Mouse (Mus musculus) megakaryocyte, embryonic 14.5 days (primary cell): ENCODE data around the gene Brd3os. TPM values are rescaled to one million over a fixed set of nuclear protein-coding genes. Genes with fewer than 3 reads are reported as not detected.

ENCODE experiments used
- H3K27me3 ChIP-seq: replicated peaks from 2 replicates; pipeline ENCODE3; 2012; ENCODE audit warnings: inconsistent platforms
- H3K36me3 ChIP-seq: replicated peaks from 2 replicates; pipeline ENCODE3; 2012; ENCODE audit warnings: low read length, inconsistent platforms, mixed read lengths
- H3K4me1 ChIP-seq: 2 replicates; pipeline ENCODE4 v1.6.1; 2012; ENCODE audit warnings: inconsistent platforms
- H3K4me3 ChIP-seq: replicated peaks from 2 replicates; pipeline ENCODE3; 2012; ENCODE audit warnings: moderate library complexity, mild to moderate bottlenecking, inconsistent platforms
- H3K9me3 ChIP-seq: 2 replicates; pipeline ENCODE4 v1.6.1; 2012; ENCODE audit warnings: inconsistent platforms
- FLI1 ChIP-seq: IDR thresholded peaks from 2 replicates; pipeline ENCODE4 v1.6.1; 2012; ENCODE audit warnings: low read length, inconsistent platforms, mixed read lengths
- GATA1 ChIP-seq: IDR thresholded peaks from 3 replicates; pipeline ENCODE4 v1.6.1; 2012; ENCODE audit warnings: mixed read lengths, low read length, inconsistent platforms, borderline replicate concordance
- polyA plus RNA-seq: library from polyadenylated mRNA; stranded (reverse); fragments of >175 nt; gene quantifications from 2 replicates; pipeline ENCODE4 v1.2.3, GENCODE M21; 2012; ENCODE audit warnings: low replicate concordance; ENCODE audit not compliant: insufficient read depth

Gene Brd3os
- polyA plus RNA-seq, 1 experiment, result 0.51 TPM

DNA sequence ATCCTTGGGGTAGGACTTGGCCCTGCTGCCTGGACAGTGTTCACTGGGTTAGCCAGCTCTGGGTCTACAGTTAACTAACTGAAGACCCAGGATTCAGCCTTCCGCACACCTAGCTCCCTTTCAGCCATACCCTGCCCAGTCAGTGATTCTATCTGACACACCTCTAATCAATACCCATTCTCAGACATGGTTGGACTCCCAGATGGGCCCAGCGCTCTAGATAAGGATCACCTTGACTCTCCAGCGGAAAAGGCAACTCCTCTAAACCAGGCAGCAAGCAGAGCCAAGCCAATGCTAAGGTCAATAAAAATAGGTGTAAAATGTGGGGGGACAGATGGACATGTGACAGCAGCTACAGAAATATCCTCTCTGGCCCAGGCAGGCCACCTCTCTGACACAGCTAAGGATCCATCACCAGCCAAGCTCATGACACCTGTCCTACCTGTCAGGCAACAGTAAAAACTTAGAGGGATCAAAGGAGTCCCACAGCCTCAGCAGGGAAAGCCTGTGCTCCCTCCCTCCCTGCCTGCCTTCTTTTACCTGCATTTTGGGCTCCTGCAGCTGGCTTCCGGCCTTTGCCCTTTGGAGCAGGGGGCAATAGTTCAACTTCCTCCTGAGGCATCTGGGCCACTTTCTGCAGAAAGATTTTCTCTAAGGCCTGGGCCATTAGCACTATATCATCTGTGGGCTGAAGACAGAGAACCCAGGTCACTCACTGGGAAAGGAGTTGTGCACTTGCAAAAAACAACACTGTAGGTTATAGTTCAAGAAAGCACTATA is 19.9 kb downstream of the Brd3os start:
- peaks cover 98% of the 10 kb centered on the region for H3K36me3 ChIP-seq
- TF ChIP-seq FLI1 (no peak), GATA1 (no peak)
- peaks cover 38% of the 10 kb centered on the region for H3K4me1 ChIP-seq
- H3K9me3 ChIP-seq, result no peaks in the 10 kb centered on the region
- no peak overlapping the region for H3K4me3 ChIP-seq
- H3K27me3 ChIP-seq, result no peaks in the 10 kb centered on the region

DNA sequence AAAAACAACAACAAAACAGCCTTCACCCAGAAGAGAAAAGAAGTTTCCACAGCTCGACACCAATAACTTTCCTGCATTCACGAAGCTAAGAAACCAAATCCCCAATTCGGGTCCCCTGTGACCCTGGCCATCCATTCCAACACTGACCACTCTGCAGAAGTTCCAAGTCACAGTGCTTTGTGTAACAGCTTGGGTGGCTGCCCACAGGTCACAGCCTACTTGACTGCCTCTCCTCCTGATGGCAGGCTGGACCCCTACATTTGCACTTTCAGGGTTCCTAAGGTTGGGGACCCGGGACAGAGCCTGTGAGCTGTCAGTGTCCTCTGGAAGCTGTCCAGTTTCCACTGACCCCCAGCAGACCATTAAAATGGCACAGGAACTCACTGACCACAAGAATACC is 20.8 kb downstream of the Brd3os start:
- Histone ChIP-seq H3K9me3 (no peaks in the 10 kb centered on the region), H3K36me3 (peaks cover 98% of the 10 kb centered on the region), H3K27me3 (no peaks in the 10 kb centered on the region), H3K4me3 (no peak overlapping the region), H3K4me1 (peaks cover 46% of the 10 kb centered on the region)
- TF ChIP-seq FLI1, result no peak
- no peak for TF ChIP-seq GATA1

DNA sequence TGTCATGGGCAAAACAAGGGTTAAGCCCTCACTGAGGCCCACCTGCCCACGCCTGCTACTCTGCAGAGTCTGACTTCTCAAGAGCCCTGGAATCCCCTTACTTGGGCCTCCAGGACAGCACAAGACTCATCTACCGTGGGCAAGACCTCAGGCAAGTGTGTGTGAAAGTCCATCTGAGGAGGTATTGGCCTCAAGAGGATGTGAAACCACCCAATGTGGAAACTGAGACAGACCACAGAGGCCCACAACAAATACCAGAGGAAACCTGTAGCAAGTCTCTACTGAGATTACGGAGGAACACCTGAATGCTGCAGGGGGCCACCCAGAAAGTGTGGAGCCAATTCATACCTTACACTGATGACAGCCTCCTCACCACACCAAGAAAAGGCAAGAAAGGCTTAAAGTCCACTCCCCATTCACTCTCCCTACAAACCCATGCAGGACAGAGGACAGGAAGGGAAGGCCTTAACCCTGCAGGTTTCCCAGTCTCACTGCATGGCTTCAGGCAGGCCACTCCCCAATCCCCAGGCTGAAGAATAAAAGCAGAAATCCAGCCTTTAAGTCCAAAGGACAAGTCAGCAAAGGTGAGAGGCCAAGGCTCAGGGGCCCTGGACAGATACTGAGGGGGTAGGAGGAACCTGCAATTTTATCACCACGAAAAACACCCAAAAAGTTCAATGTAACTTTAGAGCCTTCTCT is 27.3 kb downstream of the Brd3os start:
- Histone ChIP-seq H3K4me1 (peaks cover 97% of the 10 kb centered on the region), H3K36me3 (peaks cover 86% of the 10 kb centered on the region), H3K4me3 (peak overlapping the region; percentile 12), H3K27me3 (no peaks in the 10 kb centered on the region), H3K9me3 (no peaks in the 10 kb centered on the region)
- TF ChIP-seq FLI1 (no peak), GATA1 (no peak)

DNA sequence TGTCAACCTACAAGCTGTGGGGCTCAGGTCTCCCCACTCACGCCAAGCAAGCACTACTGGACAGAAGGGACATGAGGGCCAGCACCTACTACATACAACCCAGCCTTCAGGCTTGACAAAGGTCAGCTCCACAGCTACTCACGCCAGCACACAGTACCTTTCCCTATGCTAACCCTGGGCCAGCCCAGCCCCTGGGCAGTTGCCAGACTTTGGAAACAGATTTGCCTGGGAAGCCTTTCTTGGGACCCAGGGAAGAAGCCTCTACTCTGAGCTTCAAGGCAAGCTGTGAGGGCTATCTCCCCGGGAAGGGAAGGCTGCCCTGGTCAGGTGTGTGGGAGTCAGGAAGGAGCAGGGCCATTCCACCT is 27.8 kb downstream of the Brd3os start:
- Histone ChIP-seq H3K4me3 (peak overlapping the region; percentile 56), H3K4me1 (peaks cover 93% of the 10 kb centered on the region), H3K36me3 (peaks cover 81% of the 10 kb centered on the region)

DNA sequence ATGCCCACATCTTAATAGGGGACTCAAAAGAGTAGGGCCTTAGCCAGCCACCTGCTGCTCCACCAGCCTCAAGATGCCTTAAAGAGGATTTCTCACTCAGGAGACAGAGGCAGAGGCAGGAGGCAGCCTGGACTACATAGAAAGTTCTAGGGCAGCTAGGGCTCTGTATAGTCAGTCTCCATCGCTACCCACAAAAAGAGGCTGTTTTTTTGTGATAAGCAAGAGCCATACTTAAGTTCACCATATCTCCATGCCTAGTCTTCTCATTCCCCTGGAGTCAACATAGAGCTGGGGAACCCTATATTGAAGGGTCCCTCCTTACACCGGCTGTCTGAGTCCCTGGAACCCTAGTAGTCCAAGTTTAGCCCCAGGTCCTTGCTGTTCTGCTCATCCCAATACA is 28.4 kb downstream of the Brd3os start:
- peaks cover 77% of the 10 kb centered on the region for H3K36me3 ChIP-seq
- no peaks in the 10 kb centered on the region for H3K9me3 ChIP-seq
- TF ChIP-seq GATA1 (no peak), FLI1 (no peak)
- peak overlapping the region; percentile 83 for H3K4me3 ChIP-seq
- H3K27me3 ChIP-seq, result no peaks in the 10 kb centered on the region
- peaks cover 88% of the 10 kb centered on the region for H3K4me1 ChIP-seq

More for the DNA sequence above, 27.8 kb downstream of the Brd3os start:
- no peaks in the 10 kb centered on the region for H3K27me3 ChIP-seq
- TF ChIP-seq FLI1 (no peak), GATA1 (no peak)
- no peaks in the 10 kb centered on the region for H3K9me3 ChIP-seq

DNA sequence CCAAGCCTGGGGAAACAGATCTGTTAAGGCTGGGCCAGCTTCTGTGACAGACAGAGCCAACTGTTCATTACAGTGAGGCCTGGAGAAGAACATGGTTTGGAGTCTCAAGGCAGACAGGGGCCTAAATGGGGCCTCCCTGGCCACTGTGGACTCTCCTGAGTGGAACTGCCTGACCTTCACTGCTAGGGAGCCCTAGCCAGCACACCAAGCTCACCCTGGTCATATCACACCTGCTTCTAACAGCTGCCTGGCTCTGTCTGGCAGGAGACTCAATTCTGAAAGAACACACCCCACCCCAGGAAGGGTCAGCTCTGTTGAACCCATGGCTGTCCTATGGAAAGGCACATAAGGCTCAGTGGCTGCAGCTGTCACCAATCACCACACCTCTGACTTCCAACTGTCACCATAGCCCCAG is 29.1 kb downstream of the Brd3os start:
- no peak for TF ChIP-seq FLI1
- no peak for TF ChIP-seq GATA1
- peaks cover 70% of the 10 kb centered on the region for H3K36me3 ChIP-seq
- H3K27me3 ChIP-seq, result no peaks in the 10 kb centered on the region
- H3K4me1 ChIP-seq, result peaks cover 83% of the 10 kb centered on the region
- H3K4me3 ChIP-seq, result peak overlapping the region; percentile 83
- no peaks in the 10 kb centered on the region for H3K9me3 ChIP-seq

DNA sequence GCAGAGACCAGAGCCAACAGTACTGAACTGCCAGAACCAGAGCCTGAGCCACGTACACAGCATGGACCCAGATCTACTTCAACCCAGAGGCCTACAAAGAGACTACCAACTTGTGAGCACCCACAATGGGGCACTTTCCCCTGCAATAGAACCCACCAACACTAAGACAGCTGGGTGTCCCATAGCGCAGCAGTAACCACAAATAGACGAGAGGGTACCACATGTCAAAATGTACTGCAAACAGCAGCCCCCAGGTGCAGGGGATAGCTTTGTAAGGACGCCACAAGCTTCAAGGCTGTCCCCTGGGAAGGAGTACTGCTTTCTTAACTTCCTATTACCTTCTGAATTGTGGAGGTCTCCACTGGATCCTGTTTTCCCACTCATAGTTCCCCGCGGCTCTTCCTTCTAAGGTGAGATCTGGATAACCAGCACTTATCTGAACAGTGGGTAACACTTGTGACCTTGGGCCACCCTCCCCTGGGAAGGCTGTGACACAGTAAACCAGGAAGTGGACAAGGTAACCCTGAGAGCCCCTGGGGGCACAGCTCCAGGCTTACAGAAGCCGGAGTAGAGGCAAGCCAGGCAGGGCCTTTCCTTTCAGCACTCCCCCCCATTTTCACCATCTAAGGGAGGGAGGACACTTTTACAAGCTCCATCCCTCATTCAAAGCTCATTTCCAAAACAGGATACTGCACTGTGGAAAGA is 31.1 kb downstream of the Brd3os start:
- no peaks in the 10 kb centered on the region for H3K27me3 ChIP-seq
- peak overlapping the region; percentile 51 for H3K4me3 ChIP-seq
- TF ChIP-seq GATA1, result no peak
- no peak for TF ChIP-seq FLI1
- H3K4me1 ChIP-seq, result peaks cover 83% of the 10 kb centered on the region
- no peaks in the 10 kb centered on the region for H3K9me3 ChIP-seq
- H3K36me3 ChIP-seq, result peaks cover 50% of the 10 kb centered on the region

DNA sequence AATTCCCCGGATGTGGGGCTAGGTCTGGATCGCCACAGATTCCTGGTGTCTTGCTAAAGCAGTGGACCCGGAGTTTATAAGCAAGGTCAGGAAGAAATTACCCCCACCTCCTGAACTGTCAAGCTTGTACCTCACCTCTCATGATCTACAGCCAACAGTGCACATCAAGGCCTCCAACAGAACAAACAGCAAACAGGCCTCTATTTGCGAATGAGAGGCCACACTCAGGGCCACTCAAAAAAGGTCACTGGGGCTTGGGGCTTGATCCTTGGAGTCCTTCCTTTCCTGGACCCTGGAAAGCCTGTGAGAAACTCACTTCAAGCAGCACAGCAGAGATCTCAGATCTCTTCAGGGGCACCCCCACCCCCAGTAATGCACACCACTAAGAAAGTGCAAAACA is 31.8 kb downstream of the Brd3os start:
- no peak for TF ChIP-seq GATA1
- TF ChIP-seq FLI1, result no peak
- Histone ChIP-seq H3K4me1 (peaks cover 83% of the 10 kb centered on the region), H3K4me3 (peak overlapping the region; percentile 95), H3K27me3 (no peaks in the 10 kb centered on the region), H3K36me3 (peaks cover 44% of the 10 kb centered on the region), H3K9me3 (no peaks in the 10 kb centered on the region)

DNA sequence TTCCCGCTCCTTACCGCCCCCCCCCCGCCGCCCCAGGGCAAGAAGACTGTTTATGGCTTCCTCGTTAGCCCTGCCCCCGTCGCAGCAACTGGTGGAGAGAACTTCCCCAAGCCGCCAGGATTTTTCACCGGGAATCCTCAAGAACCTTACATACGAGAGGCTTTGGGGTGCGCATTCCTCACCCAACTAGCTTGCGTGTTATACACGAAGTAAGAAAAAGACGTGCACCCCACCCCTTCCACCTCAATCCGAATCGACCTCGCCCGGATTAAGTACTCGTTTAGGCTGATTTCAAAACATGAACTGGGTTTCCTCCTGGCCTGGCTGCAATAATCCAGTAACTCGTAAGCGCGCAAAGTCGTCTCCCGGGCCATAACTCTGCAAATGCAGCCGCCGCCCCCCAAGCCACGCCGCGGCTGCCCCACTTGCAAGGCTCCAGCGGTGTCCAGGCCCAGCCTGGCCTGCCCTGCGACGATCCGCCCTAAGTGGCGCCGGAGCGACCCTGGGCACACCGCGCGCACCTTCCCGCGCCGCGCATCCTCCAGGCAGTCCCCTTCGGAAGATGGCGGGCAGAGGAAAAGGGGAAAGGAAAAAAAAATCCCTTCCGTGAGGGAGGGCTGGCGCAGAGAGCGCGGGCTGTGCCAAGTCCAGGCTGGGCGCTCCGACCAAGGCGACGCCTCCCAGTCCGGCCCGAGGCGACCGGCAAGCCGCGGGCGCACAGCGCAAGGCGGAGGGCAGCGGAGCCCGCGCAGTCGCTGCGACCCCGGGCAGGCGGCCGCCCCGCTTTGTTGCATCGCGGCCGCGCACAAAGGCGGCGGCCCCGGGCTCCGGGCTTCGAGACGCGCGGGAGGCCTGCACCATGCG is 32.7 kb downstream of the Brd3os start:
- peaks cover 83% of the 10 kb centered on the region for H3K4me1 ChIP-seq
- TF ChIP-seq GATA1, result no peak
- TF ChIP-seq FLI1, result no peak
- no peaks in the 10 kb centered on the region for H3K27me3 ChIP-seq
- peak overlapping the region; percentile 95 for H3K4me3 ChIP-seq
- H3K36me3 ChIP-seq, result peaks cover 35% of the 10 kb centered on the region
- no peaks in the 10 kb centered on the region for H3K9me3 ChIP-seq
